Mouse (Mus musculus): ENCODE results near the gene Cdkl3.

DNA sequence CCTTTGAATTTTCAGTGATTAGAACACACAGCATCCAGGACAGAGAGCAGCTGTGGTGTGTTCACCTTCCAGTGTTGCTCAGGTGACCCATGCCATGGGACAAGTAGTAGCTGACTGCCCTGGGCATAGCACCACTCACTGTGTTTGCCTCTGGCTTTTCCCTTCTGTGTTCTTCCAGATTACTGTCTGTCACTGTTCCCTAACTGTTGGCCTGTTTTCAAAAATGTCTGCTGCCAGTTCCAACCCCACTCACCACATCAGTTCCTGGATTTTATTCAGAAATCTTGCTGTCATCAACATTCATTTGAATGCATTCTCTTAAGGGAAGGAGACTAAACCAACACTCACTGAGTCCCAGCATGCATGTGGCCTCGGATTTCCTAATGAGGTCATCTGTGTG lies 29.9 kb downstream of the Cdkl3 start:
- TF ChIP-seq CTCF (IDR thresholded peaks at IDR 0.05; ENCODE audit: low read depth), result no peak
- TF ChIP-seq EP300 (optimal IDR thresholded peaks at IDR 0.05), result no peak

Measured in stomach, postnatal 0 days (tissue).